24 mouse cellular contexts compared by ENCODE assay signal in genomic region chr3:96977507-96977906, GRCm38 (mm10). TPM values are rescaled to one million over a fixed set of nuclear protein-coding genes. Genes with fewer than 3 reads are reported as not detected.
"Had no signal": no experiment of that assay in that cellular context is flagged by ENCODE, and none has a peak within 500 bp of the region (broad histone marks: within the 10 kb centered on the region; RNA-seq: fewer than 3 reads in every experiment).

No protein-coding gene starts in this region.

- H3K36me3 ChIP-seq: neural tube, embryonic 12.5 days; neural tube, embryonic 13.5 days; neural tube, embryonic 15.5 days; stomach, embryonic 15.5 days had no signal

- H3K27ac ChIP-seq: neural tube, embryonic 12.5 days; neural tube, embryonic 13.5 days; neural tube, embryonic 15.5 days; stomach, embryonic 15.5 days; stomach, postnatal 0 days had no signal

- H3K9ac ChIP-seq: neural tube, embryonic 12.5 days; neural tube, embryonic 13.5 days; neural tube, embryonic 15.5 days; stomach, embryonic 15.5 days had no signal

- H3K4me1 ChIP-seq: neural tube, embryonic 12.5 days; neural tube, embryonic 13.5 days; neural tube, embryonic 15.5 days; stomach, embryonic 15.5 days had no signal

- H3K27me3 ChIP-seq: neural tube, embryonic 12.5 days; neural tube, embryonic 13.5 days; neural tube, embryonic 15.5 days; stomach, embryonic 15.5 days had no signal

- H3K9me3 ChIP-seq: neural tube, embryonic 12.5 days; neural tube, embryonic 13.5 days; neural tube, embryonic 15.5 days; stomach, embryonic 15.5 days had no signal

- H3K4me3 ChIP-seq: neural tube, embryonic 12.5 days; neural tube, embryonic 13.5 days; neural tube, embryonic 15.5 days; stomach, embryonic 15.5 days had no signal

- DNase-seq: retina, postnatal 1 day; right cerebral cortex, adult 18-20 months; right cerebral cortex, postnatal 14 days; right cerebral cortex, postnatal 25 days; right cerebral cortex, postnatal 4 days; spleen, adult 18-20 months; thymus, adult 18-20 months; thymus, adult 2 months; thymus, postnatal 14 days; thymus, postnatal 25 days; thymus, postnatal 36 days; thymus, postnatal 4 days had no signal

- H3K4me2 ChIP-seq: neural tube, embryonic 12.5 days; neural tube, embryonic 13.5 days; neural tube, embryonic 15.5 days; stomach, embryonic 15.5 days had no signal

RNA-seq across cellular contexts. Expression of gene Gja8, which starts 51.7 kb away (rescaled TPM):
- total RNA-seq: neutrophil, adult 5-6 weeks had no signal
- polyA plus RNA-seq: neural tube, embryonic 11.5 days; small intestine, adult 2 months; spleen, adult 2 months; stomach, embryonic 14.5 days; stomach, embryonic 15.5 days; stomach, embryonic 16.5 days; stomach, postnatal 0 days; urinary bladder, adult 2 months had no signal
